Mouse (Mus musculus) liver, postnatal 0 days (tissue): ENCODE data around the gene Mrtfb.

Experiments
- CTCF ChIP-seq: sonication (generic); IDR thresholded peaks from 2 replicates; pipeline ENCODE4 v1.5.1; 2016; ENCODE audit warnings: antibody characterized with exemption, low read depth
- EP300 ChIP-seq: IDR thresholded peaks from 2 replicates; pipeline ENCODE4 v1.6.1; 2016; ENCODE audit warnings: antibody characterized with exemption, low read depth, mild to moderate bottlenecking

DNA sequence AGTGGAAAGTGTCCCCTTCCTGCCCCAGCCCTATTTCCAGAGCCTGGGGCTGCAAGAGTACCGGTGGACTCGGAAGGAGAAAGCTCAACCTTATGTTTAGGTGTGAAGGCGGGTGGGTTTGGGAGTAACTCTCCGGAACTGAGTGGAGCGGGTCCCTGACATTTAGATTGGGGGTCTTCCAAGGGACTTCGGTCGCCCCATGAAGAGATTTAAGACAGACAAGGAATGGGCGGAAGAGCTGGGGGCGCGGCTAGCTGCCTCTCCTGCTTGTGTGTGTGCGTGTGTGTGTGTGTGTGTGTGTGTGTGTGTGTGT, 190.6 kb downstream of the Mrtfb start:
- no peak for TF ChIP-seq CTCF
- no peak for TF ChIP-seq EP300
